Mouse (Mus musculus): ENCODE measurements around the gene Tigit.

Tigit gene

DNA sequence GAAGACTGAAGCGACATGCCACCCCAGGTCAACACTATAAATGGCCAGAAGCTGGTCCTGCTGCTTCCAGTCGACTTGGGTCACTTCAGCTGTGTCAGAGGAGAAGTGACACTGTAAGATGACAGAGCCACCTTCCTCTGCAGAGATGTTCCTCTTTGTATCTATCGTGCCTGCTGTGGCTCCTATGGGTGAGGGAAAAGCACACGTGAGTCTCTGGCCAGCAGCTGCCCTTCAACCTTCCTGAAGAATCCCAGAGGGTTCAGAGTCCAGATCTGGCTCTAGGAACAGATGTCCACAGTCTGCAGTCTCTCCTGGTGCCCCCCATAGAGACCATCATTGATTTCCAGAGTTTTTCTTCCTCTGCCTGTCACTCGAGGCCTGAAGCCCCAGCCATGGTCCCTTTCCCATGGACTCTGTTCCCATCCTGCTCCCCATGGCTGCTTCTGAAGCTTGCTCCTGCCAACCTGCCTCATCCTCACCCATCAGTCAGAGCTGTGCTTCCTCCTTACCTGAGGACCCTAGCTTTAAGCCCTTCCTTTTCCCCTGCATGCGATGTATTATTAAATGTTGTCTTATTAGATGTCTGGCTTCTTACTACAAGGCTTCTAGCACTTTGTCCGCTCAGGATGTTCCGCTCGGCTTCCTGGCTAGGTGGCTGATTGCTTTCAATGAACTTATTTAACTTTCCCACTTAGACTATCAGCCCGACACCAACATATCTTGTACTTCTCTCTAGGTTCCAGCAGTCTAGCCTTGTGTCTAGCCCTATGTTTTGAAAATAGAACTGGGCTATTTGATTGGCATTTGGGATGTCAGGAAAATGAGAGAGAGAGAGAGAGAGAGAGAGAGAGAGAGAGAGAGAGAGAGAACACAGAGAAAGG is 1.6 kb downstream of the Tigit start:
- no peak for DNase-seq

DNA sequence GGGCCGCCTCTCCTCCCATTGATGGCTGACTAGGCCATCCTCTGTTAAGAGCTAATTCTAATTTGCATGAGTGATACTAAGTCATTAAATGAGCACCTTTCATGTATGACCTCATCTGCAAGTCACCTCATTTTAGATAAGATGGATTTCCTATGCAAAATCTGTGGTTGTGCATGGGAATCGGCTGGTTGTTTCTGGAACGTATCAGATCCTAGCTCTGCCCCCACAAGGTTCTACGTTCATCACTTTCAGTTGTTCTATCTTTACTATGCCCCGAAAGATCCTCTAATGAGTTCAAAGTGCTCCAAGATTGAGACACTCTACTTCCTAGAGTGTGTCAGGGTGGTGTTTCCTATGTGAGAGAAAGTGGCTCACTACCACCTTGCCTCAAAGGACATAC is 2.4 kb downstream of the Tigit start:
- no peak for DNase-seq

DNA sequence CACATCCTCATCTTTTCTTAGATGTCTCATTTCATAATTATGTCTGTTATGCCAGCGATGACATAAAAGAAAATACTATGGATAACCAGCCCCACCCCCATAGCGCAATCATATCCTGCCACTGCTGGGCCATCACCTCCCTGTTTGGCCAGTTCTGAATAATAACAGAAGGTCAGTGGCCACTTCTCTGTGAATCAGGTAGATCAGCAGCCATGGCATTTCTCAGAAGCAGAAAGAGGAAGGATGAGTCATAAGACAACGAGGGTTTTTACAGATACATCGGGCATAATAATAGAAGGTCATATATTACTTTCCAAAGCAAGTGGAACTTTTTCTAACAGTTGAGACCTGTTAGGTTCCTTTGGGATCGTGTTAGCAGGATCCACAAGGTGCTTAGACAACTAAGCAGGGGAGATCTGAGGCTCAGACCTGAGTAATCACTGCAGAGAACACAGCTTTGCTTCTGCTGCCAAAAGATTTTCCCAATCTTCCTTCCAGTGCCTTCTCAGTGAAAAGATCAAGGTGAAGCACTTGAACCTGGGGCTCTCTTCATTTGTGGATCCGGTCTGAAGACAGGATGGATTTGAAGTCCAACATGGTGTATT is 8.7 kb downstream of the Tigit start:
- DNase-seq: no peak

DNA sequence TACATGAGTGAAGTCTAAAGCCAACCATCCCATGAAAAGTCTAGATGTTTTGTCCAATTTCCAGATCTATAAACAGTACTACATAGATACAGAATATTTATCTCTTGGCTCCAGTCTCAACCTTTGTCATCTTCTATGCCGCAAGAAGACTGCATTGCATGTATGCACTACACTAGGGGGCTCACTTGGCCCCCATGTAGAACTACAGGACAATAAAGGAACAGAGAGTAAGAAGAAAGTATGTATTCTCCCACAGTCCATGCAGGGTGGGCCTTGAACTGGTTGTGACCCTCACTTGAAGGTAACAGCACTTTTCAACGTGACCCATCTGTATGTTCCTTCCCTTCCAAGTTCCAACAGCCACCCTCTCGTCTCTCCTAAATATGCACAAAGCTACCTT is 9.7 kb downstream of the Tigit start:
- no peak for DNase-seq

DNA sequence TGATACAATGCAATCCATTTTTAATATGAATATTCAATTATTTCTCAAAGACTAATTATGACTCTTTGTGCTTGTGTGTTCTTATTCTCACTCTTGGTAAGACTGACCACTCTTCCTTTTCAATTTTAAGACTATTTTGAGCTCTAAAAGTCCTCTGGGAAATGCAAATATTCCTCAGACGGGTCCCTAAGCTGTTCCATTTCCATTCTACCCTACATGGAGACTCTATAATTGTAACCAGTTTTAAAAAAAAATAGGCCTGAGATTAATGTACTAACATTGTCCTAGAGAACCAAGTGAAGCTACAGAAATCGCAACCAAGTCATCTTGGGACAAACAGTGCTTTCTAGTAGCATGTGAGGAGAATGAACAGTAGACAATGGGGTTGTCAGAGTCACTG is 10.7 kb downstream of the Tigit start:
- DNase-seq: no peak

DNA sequence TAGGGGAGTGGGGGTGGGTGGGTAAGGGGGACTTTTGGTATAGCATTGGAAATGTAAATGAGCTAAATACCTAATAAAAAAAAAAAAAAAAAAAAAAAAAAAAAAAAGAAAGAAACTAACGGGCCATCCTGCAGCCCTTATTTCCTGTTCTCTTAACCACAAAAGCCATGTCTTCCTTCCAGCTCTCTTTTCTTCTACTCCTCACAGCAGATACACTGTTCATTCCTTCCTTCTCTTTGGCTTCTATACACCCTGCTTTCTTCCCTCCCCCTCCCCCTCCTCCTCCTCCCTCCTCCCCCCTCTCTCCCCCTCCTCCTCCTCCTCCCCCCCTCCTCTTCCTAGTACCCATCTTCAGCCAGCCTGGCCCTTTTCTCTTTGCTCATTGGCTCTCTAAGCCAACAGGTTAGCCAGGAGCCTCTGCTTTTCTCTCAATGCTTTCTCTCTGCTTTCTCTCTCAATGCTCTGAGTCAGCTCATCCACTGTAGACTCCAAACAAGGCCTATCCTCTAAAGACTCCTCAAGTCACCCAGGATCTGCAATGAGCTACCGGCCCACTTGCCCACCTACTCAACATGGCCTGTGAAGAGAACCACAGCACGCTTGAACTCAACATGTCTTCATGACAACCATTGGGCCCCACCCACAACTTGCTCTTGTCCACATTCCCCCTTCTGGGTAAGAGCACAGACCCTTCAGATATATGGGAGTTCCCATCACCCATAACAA is 13.4 kb downstream of the Tigit start:
- DNase-seq: no peak

DNA sequence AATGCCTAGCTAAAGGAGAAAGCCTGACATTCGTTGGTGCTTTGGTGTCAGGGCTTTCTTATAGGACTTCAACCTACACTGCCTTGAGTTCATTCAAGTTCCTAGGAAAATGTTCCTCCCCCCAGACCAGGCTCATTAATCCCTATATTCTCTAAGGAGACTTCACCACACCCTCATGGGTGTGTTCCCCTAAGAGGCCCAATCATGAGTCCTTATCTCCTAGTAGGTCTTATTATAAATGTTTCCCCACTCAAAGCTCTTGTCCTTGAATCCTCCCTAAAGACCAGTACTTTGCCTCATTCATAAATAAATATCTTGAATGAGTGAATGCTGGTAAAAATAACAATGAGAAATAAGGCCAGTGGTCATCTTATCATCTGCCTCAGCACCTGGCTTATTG is 16.3 kb downstream of the Tigit start:
- DNase-seq: no peak

DNA sequence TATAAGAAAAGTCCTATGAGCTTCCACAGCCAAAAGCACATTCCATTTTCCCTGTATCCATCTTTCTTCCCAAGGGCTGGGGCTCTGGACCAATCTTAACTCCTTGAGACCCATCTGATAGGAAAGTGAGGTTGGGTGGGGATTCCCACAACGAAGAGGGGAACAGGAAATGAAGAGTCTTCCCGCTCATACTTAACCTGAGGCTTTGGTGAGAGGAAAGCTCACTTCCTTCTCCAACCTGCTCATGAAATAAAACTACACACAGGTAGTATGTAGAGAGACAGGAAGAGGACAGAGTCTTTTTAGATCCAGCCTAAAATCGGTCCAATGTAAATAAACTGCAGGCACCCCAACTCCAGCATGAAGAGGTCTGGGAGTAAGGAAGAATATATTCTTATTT is 17.0 kb downstream of the Tigit start:
- DNase-seq: no peak

DNA sequence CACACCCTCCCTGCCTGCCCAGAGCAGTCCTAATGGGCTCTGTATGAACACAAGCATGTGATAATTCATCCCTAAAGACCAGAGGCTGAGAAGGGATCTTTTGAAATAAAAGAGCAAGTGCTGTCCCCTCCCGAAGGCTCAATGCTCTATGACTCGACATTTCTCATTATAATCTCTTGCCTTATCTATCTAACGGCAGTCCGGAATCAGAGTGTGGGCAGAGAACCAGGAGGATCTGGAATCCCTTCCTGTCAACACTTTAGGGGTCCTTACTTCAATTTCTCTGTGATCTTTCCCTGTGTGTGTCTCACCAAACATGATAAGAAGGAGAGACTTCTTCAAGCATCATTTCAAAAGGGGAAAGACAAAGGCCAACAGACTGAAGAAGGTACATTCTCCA is 18.1 kb downstream of the Tigit start:
- DNase-seq: no peak

DNA sequence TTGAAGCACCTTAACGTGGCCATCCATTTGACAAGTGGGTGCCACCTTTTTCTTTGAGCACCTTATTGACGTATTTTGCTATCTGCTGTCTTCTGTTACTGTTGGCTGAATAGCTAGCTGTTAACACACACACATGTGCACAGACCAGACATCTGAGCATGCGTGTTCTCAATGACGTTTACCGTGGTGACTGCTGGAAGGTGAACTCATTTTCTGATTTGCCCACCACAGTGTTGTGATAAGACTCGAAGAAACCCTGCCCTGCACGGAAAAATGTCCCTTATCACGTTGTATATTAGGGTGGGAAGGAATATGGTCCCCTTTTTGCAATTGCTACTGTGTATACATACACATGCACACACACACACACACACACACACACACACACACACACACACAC is 22.7 kb downstream of the Tigit start:
- no peak for DNase-seq

DNA sequence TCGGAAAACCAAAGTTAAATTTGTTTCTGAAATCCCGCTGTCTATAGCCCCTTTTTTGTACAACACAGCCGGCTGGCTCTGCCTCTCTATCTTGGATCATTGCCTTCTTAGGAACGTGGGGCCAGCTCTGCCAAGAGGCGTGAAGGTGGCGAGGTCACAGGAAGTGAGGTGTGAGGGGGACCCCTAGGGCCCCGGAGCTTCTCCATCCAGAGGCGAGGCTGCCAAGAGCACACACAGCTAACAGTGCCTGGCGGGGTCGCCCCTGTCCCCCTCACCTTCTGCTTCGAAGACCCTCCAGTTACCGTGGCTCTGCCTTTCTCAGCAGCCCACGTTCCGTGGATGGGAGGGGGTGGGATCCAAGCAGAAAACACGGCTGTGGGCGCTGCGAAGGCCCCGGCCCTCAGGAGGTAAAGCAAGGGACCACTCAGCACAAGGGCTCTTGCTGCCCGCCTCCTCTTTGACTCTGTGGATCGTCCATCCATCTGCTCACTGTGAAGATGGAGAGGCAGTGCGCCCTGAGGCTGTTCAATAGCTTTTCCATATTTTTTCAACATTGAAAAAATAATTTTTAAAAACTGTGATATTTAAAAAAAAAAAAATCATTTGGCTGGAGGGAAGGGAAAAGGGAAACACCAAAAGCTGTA is 25.4 kb downstream of the Tigit start:
- peak; percentile 33 to 36 for DNase-seq

DNA sequence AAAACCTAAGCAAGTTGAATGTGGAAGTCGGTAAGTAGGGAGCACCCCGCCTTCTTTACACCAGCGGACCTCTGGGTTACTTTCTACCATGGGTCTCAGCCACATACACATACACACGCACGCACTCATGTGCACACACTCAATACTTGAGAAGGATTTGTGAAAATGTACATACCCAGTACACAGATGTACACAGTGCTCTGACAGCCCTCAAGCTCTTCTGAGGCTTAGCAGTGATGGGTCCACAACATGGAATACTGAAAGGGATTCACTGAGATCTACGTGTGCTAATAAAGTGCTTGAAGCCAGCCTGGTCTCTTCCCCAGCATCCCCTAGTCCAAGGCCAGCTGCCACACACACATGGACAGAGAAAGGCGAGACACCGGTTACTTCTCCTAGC is 26.7 kb downstream of the Tigit start:
- no peak for DNase-seq

DNA sequence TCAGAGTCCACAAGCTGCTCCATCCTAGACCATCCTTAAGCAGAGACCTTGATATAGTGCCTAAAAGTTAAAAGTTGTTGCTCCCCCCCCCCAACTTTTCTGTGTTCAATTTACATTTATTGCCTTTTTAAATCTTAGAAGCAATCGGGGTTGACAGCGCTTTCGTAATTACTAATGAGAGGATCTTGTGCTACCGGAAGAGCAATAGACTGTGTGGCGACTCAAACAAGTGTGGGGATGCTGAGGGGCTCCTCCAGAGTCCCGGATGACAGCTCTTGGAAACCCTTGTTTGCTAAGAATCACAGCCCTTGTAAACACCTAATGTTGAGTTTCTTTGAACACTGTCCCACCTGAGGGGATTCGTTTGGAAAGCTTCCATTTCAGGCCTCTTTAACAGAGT is 29.9 kb downstream of the Tigit start:
- DNase-seq: no peak

DNA sequence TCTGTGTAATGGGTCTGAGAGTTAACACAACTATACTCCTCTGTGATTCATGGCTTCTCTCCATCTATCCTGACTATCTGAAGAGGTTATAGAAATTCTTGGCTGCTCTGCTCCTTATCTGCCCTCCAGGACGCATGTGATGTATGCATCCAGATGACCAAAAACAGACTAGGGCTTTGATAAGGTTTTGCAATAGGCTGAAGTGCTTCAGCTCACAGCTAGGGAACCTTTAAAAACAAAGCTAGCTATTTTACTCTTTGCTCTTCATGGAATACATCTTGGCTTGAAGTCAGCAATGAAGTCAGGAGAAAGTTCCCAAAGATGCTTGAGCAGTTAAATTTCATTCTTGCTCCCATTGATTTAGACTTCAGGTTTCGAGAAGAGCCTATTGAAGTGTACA is 32.2 kb downstream of the Tigit start:
- DNase-seq: no peak

DNA sequence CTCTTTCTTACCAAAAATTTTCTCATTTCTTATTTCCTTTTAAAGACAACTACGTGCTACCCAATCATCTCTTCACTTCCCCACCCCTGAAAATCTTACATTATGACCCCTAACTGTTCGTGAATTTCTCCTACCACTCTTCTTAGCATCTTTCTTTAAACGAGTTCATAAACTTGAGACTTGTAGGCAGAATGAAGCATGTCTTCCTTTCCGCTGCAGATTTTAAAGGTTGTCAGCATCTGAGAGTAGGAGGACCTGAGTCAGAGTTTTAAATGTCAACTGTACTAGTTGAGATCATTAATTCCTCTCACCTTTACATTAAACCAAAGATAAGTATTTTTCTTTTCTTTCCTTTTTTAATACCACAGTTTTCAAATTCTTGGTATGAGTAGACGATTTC is 35.3 kb downstream of the Tigit start:
- DNase-seq: no peak

DNA sequence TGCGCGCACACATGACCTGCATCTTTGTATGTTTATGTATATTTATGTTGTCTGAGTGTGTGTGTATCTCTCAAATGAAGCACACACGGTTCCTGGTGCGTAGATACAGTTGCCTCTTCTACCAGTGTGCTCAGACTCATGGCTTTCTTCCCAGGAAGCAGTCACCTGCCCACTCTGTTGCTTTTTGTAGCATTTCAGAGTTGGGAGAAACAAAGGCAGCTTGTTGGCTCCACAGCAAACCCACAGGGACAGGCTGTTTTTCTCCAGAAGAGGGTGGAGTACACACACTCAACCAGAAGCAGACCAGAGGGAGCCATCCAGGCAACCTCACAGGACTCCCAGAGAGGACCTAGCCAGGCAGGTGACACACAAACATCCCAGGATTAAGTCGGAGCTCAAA is 38.0 kb downstream of the Tigit start:
- DNase-seq: no peak

DNA sequence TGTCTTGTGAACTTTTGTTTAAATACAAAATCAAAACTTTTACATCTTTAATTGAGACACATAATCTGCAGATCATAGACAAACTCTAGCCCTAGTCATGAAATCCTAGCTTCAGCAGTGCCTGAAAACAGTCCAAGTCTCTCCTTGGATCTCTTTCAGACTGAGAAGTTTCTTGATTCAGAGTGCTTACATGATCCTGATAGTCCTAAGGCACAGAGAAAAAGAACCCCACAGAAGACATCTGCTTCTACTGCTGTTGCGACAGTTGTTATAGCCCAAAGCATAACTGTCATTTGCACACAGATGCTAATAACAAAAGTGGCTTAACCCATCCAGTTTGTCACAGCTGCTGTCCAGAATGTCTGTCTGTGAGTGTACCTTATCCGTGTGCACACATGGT is 38.7 kb downstream of the Tigit start:
- no peak for DNase-seq

DNA sequence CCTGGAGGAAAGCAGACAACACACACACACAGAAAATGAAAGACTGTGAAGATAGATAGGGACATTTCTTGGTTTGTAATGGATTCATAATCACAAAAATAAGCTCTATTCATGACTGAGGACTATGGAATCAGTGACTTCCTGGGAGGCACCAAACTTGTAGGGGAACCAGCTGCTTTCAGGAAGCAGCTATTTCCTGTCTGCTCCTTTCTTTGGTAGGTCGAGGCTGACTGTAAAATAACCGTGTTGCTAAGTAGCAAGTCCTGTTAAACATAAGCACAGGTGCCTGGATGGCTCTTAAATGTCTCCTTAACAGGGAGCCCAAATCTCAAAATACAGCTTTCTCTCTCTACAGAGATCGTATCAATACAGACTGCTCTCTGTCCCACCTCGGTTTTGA is 39.1 kb downstream of the Tigit start:
- DNase-seq: no peak

DNA sequence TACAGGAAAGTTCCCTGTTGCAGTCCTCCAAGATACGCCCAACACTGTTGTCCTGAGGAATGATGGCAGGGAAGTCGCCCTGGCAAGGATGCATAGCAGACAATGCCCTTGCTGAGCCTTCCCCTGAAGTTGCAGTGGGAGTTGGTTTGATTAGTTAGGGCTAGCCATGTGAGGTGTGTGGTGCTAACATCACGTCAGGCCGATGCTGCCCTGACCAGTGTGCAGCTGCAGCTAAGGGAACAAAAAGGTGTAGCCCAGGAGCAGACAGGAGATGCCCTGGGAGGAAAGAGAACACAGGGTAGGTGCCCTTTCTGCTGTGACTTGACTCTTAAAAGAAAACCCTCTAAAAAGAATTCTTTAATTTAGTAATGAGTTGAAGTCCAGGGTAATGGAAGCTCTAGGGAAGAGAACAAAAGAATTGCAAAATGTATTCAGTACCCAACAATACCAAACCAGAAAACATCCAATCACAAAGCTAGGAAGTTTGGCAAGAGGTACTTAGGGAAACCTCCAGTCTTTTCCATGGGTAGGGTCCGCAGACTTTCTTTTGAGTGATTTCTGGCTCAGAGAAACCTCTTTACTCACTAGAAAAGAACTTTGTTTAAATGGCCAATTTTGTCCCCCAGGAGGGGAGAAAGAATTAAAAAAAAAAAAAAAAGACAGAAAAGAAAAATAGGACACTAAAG is 40.5 kb downstream of the Tigit start:
- no peak for DNase-seq

DNA sequence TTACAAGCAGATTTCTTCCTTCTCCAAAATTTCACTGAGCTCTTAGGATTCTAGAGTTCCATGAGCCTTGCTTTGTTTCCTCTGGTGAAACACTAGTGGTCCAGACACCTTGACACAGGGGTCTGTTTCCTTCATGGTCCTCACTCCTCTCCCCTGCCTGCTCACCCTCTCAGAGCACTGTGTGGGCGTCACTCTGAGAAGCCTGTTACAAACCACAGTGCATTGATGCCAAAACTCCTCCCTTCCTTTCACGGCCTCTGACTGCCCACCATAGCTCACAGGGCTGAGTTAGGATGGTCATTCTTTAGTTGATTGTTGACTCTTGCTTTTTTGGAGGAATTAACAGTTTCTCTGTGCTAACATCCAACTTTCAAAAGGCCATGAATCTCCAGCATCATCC is 43.6 kb downstream of the Tigit start:
- no peak for DNase-seq

DNA sequence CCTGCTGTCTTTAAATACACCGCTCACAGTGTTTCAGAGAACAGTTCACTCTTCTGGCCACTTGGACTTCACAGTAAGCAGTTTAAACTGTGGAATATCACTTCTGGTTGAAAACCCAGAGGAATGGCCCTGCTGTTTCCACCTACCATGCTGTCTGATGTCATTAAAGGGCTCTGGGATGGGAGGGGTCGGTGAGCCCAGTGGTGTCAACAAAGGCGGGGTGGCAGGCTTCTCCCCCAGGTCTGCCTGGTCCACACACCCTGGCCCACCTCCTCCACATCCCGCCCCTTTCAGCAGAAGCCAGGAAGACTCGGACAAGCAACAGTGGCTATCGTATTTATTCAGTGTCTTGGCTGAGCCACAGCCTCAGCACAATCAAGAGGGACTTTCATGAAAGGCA is 44.7 kb downstream of the Tigit start:
- DNase-seq: no peak

DNA sequence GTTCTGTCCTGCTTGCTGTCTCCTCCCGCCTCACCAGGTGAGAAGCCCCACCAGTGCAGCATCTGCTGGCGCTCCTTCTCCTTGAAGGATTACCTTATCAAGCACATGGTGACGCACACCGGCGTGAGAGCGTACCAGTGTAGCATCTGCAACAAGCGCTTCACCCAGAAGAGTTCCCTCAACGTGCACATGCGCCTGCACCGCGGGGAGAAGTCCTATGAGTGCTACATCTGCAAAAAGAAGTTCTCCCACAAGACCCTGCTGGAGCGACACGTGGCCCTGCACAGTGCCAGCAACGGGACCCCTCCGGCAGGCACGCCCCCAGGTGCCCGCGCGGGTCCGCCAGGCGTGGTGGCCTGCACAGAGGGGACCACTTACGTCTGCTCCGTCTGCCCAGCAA is 45.7 kb downstream of the Tigit start:
- no peak for DNase-seq

DNA sequence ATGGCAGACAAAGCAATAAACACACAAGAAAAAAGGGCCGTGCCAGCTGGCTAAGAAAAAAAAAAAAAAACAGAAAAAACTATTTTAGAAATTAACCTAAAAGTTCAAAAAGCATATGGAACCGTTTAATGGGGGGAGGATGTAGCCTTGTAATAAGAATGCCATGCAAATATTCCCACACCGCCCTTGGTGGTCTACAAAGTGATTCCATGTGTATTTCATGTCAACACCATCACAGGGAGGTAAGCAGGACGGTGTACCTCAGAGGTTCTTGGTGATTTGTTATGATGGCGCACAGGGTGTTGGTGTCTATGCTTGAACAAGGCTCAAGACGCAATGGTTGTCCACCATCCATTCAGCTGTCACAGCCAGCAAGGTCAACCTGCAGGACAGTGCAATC is 46.6 kb downstream of the Tigit start:
- DNase-seq: no peak

Measured in cerebellum, adult 18-20 months (tissue).